Mouse (Mus musculus) E14TG2a.4 (cell line): ENCODE measurements around the gene Itpr1.

ENCODE experiments used
- CTCF ChIP-seq: conservative IDR thresholded peaks from 2 replicates; pipeline ENCODE4 v1.5.1; 2014; ENCODE audit warnings: low read length
- NANOG ChIP-seq: IDR thresholded peaks from 2 replicates; pipeline ENCODE4 v1.6.1; 2014; ENCODE audit warnings: borderline replicate concordance, low read length, mixed read lengths
- POU5F1 ChIP-seq: IDR thresholded peaks from 2 replicates; pipeline ENCODE4 v1.6.1; 2014; ENCODE audit warnings: low read length, borderline replicate concordance

- no peak for TF ChIP-seq CTCF
- TF ChIP-seq POU5F1 = no peak
- no peak for TF ChIP-seq NANOG
Measured at GRCm38 (mm10) chr6:108434816-108435215, 221.9 kb downstream of the Itpr1 start.
